Mouse (Mus musculus) C2C12 (cell line): ENCODE results near the gene Med13l.

Experiments used
- CEBPB ChIP-seq: IDR thresholded peaks from one replicate; pipeline ENCODE4 v1.6.1; 2011; ENCODE audit warnings: low read depth, mild to moderate bottlenecking, control low read depth, moderate library complexity
- CTCF ChIP-seq: IDR thresholded peaks from one replicate; pipeline ENCODE4 v1.5.1; 2011; ENCODE audit not compliant: control insufficient read depth, insufficient read depth, insufficient read length
- MAX ChIP-seq: IDR thresholded peaks from one replicate; pipeline ENCODE4 v1.6.1; 2011; ENCODE audit warnings: mild to moderate bottlenecking, control low read depth
- MYOG ChIP-seq: IDR thresholded peaks from one replicate; pipeline ENCODE4 v1.6.1; 2011; ENCODE audit not compliant: control insufficient read depth, insufficient read length; ENCODE audit errors: extremely low read depth
- USF1 ChIP-seq: IDR thresholded peaks from one replicate; pipeline ENCODE4 v1.6.1; 2011; ENCODE audit warnings: low read depth, mild to moderate bottlenecking, control low read depth, moderate library complexity

DNA sequence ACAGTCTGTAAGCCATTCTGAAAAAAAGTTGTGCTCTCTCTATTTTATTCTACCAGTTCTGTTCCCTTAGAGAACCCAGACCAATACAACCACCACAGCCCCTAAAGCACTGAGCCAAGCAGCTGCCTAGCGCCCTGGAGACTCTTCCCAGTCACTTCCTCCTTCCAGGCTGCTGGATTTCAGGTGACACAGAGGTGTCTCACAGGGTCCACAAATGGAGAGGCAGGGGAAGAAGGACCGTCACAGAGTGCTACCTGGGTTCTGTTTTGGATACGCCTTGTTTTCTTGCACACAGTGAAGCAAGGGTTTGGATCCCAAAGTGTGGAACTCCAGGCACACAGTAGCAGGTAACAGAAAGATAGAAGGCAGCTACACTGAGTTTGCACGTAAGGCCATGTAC, 140.5 kb downstream of the Med13l start:
- TF ChIP-seq CTCF (no peak), CEBPB (no peak), USF1 (no peak), MAX (no peak), MYOG (no peak)
